8 mouse cellular contexts compared by ENCODE assay signal in genomic region chr13:101540391-101541191, GRCm38 (mm10).
DNase-seq lines count a peak whose midpoint lies in the region; ATAC-seq and TF ChIP-seq lines count a peak whose summit lies in the region.

No protein-coding gene starts in this region.

- intact Hi-C loops in left cerebral cortex, postnatal 25 days (cut with DNase I) = loop anchor here (2.0 to 5.0 kb wide), 4 partner anchors 53 to 648 kb away; no protein-coding TSS in a partner anchor

- TF ChIP-seq CTCF in kidney, adult 2 months (conservative IDR thresholded peaks at IDR 0.05; ENCODE audit: insufficient read depth, insufficient read length, low read depth, low read length) = no peak
- TF ChIP-seq CTCF in MEL (IDR thresholded peaks at IDR 0.05 in 2 of 3, conservative IDR thresholded peaks at IDR 0.05 in 1 of 3; ENCODE audit: control insufficient read depth in 1 of 3, insufficient read depth in 1 of 3, low read depth in 2 of 3, low read length in 3 of 3, poor library complexity in 1 of 3, severe bottlenecking in 1 of 3) = no peak

- no peaks in the 10 kb centered on the region for H3K27me3 ChIP-seq in kidney, adult 2 months (replicated peaks; ENCODE audit: control insufficient read depth, insufficient read depth, low read length)
- H3K27me3 ChIP-seq in MEL (ENCODE audit: control insufficient read depth in 1 of 2, insufficient read depth in 2 of 2, low read length in 2 of 2) = no peaks in the 10 kb centered on the region

- H3K9me3 ChIP-seq in MEL (replicated peaks; ENCODE audit: insufficient read depth, low read length) = no peaks in the 10 kb centered on the region

- peak overlapping the region; percentile 44 for H3K9ac ChIP-seq in MEL (ENCODE audit: control insufficient read depth, low read depth, low read length, poor library complexity, severe bottlenecking)

- TF ChIP-seq POLR2A in kidney, adult 2 months (IDR thresholded peaks at IDR 0.05; ENCODE audit: low read depth, low read length) = no peak
- no peak for TF ChIP-seq POLR2A in MEL (IDR thresholded peaks at IDR 0.05; ENCODE audit: control insufficient read depth in 1 of 2, insufficient read depth in 1 of 2, low read depth in 1 of 2, low read length in 2 of 2, poor library complexity in 1 of 2)

- ATAC-seq in megakaryocyte-erythroid progenitor cell, adult 5-6 weeks (replicated peaks; ENCODE audit: low FRiP score, low TSS enrichment, poor library complexity, severe bottlenecking) = peak; percentile 63

- no peak for TF ChIP-seq RAD21 in MEL (IDR thresholded peaks at IDR 0.05; ENCODE audit: low read depth, low read length)

- no peak overlapping the region for H3K27ac ChIP-seq in kidney, adult 2 months (ENCODE audit: insufficient read depth, low read depth, low read length)
- H3K27ac ChIP-seq in MEL (ENCODE audit: control insufficient read depth, low read depth, low read length) = no peak overlapping the region

- TF ChIP-seq EP300 in MEL (IDR thresholded peaks at IDR 0.05; ENCODE audit: low read depth in 1 of 2, low read length in 2 of 2) = peak in 1 of 2 experiments; percentile 67; a peak in 2 of 4 replicates

- H3K79me2 ChIP-seq in MEL (ENCODE audit: control insufficient read depth, insufficient read depth, low read length, poor library complexity) = no peaks in the 10 kb centered on the region

- peak; percentile 53 for DNase-seq in kidney, adult 2 months
- no peak for DNase-seq in kidney, postnatal 25 days
- peak; percentile 61 for DNase-seq in MEL (ENCODE audit: low read depth, low spot score)
- peak; percentile 70 for DNase-seq in fibroblast of lung, adult 2 months (ENCODE audit: low read depth)
- peak; percentile 26 to 88 for DNase-seq in left cerebral cortex, postnatal 25 days (ENCODE audit: low spot score in 2 of 2)
- DNase-seq in ovary, postnatal 10 days (ENCODE audit: low spot score) = no peak
- no peak for DNase-seq in cerebellum, adult 18-20 months

- no peak overlapping the region for H3K4me3 ChIP-seq in kidney, adult 2 months (ENCODE audit: insufficient read depth, low read depth, low read length)
- H3K4me3 ChIP-seq in MEL (ENCODE audit: control insufficient read depth in 1 of 2, insufficient read depth in 1 of 2, low read depth in 2 of 2, low read length in 2 of 2) = peak overlapping the region; percentile 28 to 52

- no peaks in the 10 kb centered on the region for H3K4me1 ChIP-seq in kidney, adult 2 months (ENCODE audit: control insufficient read depth, insufficient read depth, low read length)
- peaks cover 0 to 14% of the 10 kb centered on the region in 2 experiments; a peak in 2 of 4 replicates for H3K4me1 ChIP-seq in MEL (ENCODE audit: control insufficient read depth in 1 of 2, insufficient read depth in 2 of 2, low read length in 2 of 2)

- no peaks in the 10 kb centered on the region for H3K36me3 ChIP-seq in kidney, adult 2 months (ENCODE audit: control insufficient read depth, insufficient read depth, low read length)
- H3K36me3 ChIP-seq in MEL (ENCODE audit: control insufficient read depth in 1 of 2, insufficient read depth in 2 of 2, low read length in 2 of 2) = peaks cover 0 to 8% of the 10 kb centered on the region in 2 experiments; a peak in 2 of 4 replicates

- WGBS in kidney, adult 2 months = 39% methylated on average over 14 of the region's 14 CpGs

TF ChIP-seq in MEL, 35 proteins besides CTCF, POLR2A, EP300 and RAD21:
- TF ChIP-seq MYC (IDR thresholded peaks at IDR 0.05; ENCODE audit: low read depth, low read length) (peak; percentile 38; the same call in 1 of the 2 replicates), TCF12 (IDR thresholded peaks at IDR 0.05; ENCODE audit: low read depth, low read length) (0 out of 2 replicates have a peak, but pooled peaks have one; percentile 17), ELF1 (IDR thresholded peaks at IDR 0.05; ENCODE audit: low read depth, low read length) (peak; percentile 71), MAZ (IDR thresholded peaks at IDR 0.05; ENCODE audit: low read depth, low read length) (0 out of 2 replicates have a peak, but pooled peaks have one; percentile 22), POLR2AphosphoS2 (IDR thresholded peaks at IDR 0.05; ENCODE audit: low read length) (no peak), USF1 (IDR thresholded peaks at IDR 0.05; ENCODE audit: low read depth, low read length) (0 out of 2 replicates have a peak, but pooled peaks have one; percentile 38), SIN3A (IDR thresholded peaks at IDR 0.05; ENCODE audit: low read length) (peak; percentile 81), MXI1 (IDR thresholded peaks at IDR 0.05; ENCODE audit: low read depth, low read length) (peak; percentile 52), ETS1 (IDR thresholded peaks at IDR 0.05; ENCODE audit: low read depth, low read length) (peak; percentile 86), CHD1 (IDR thresholded peaks at IDR 0.05; ENCODE audit: low read depth, low read length) (no peak)

Comparison
In these comparisons a context has a peak if more than half of its experiments do, and no peak if none do; other contexts are left out.
1. DNase-seq: peak in kidney, adult 2 months (single experiment), MEL (single experiment), fibroblast of lung, adult 2 months (single experiment) and left cerebral cortex, postnatal 25 days (2 of 2); none in kidney, postnatal 25 days (0 of 2), ovary, postnatal 10 days (single experiment) and cerebellum, adult 18-20 months (0 of 2).